13 mouse cellular contexts compared by ENCODE assay signal in genomic region chr7:99606766-99607165, GRCm38 (mm10). TPM values are rescaled to one million over a fixed set of nuclear protein-coding genes. Genes with fewer than 3 reads are reported as not detected.
DNase-seq lines count a peak whose midpoint lies in the region.
"Had no signal": no experiment of that assay in that cellular context is flagged by ENCODE, and none has a peak within 500 bp of the region (broad histone marks: within the 10 kb centered on the region; RNA-seq: fewer than 3 reads in every experiment).

No protein-coding gene starts in this region.

- intact Hi-C loops in gastrocnemius, postnatal 14 days (cut with DNase I; ENCODE audit: low total_unique reads), result no loop called here
- intact Hi-C loops in heart, postnatal 36 days (cut with DNase I), result no loop called here

- DNase-seq in adrenal gland, adult 2 months, result peak; percentile 77
- no peak for DNase-seq in adrenal gland, postnatal 4 days (ENCODE audit: low spot score in 2 of 2)
- DNase-seq in thymus, postnatal 4 days, result peak; percentile 18
- DNase-seq in thymus, postnatal 10 days (ENCODE audit: low spot score in 2 of 2), result no peak
- peak; percentile 69 to 77 for DNase-seq in adrenal gland, postnatal 36 days
- no peak for DNase-seq in gastrocnemius, postnatal 14 days
- DNase-seq in heart, postnatal 36 days, result no peak
- DNase-seq: cerebellum, adult 11-12 months; cerebellum, adult 9-10 months; cerebellum, postnatal 25 days; heart, adult 18-20 months; heart, postnatal 10 days had no signal

RNA-seq across cellular contexts. Expression of gene Tpbgl, which starts 20.1 kb away (rescaled TPM):
- 10 to 100 TPM; 21.6 to 25.3 TPM for total RNA-seq in adrenal gland, adult 2 months (2021)
- polyA plus RNA-seq in adrenal gland, adult 2 months (2012; rRNA removed), result 71.2 and 81.0 TPM in 2 replicates
- 10 to 100 TPM; 12.7 to 14.2 TPM for total RNA-seq in adrenal gland, postnatal 4 days (2021)
- 10 to 100 TPM; 14.9 to 18.5 TPM for total RNA-seq in adrenal gland, postnatal 36 days (2021)
- 10 to 100 TPM; 38.7 to 43.2 TPM for total RNA-seq in gastrocnemius, postnatal 14 days (2021)
- 1 to 10 TPM; 3.0 to 3.6 TPM for total RNA-seq in heart, postnatal 36 days (2021)
- total RNA-seq: hematopoietic stem cell, adult 5-6 weeks had no signal

Comparison
In these comparisons a context has a peak if more than half of its experiments do, and no peak if none do; other contexts are left out.
1. DNase-seq: peak in adrenal gland, adult 2 months (single experiment), thymus, postnatal 4 days (single experiment) and adrenal gland, postnatal 36 days (2 of 2); none in adrenal gland, postnatal 4 days (0 of 2), thymus, postnatal 10 days (0 of 2), gastrocnemius, postnatal 14 days (single experiment) and heart, postnatal 36 days (0 of 2).